Mouse (Mus musculus) frontal cortex, adult 2 months (tissue): Measurements from ENCODE around the gene F11. TPM values are rescaled to one million over a fixed set of nuclear protein-coding genes. Genes with fewer than 3 reads are reported as not detected.

Experiments
- DNase-seq, 2 experiments: peaks; one replicate each; pipeline ENCODE4 v3.0.0; 2022; ENCODE audit warnings: low spot score in 1 of 2; ENCODE audit errors: extremely low spot score in 1 of 2
- polyA plus RNA-seq: library from polyadenylated mRNA; depleted of rRNA; stranded (reverse); fragments of >200 nt; gene quantifications from 2 replicates; pipeline ENCODE4 v1.2.3, GENCODE M21; 2012; rRNA removed

The F11 gene
- polyA plus RNA-seq, 1 experiment = not detected

- no peak for DNase-seq
Observed at GRCm38 (mm10) chr8:45253111-45253510, 8.7 kb downstream of the F11 start.

GRCm38 (mm10) chr8:45246307-45246706 is 15.5 kb downstream of the F11 start:
- DNase-seq = no peak

DNA sequence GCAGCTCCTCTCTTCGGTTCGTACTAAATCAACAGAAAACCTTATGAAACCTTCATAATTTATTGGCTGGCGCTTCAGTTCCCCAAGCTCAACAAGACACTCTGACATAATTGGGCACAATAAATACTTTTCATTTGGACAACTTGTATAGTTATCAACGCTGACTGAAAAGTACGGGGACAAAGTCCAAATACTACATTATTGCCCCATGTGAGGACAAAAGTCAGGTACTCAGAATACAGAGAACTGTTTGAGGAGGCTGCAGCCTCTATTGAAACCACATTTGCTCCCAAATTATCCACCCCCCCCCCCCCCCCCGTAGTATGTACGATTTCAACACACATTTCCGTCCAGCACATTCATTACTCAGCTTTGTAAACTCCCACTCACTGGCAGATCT is 22.5 kb downstream of the F11 start:
- DNase-seq = no peak

GRCm38 (mm10) chr8:45238282-45238681 is 23.5 kb downstream of the F11 start:
- DNase-seq = peak in 1 of 2 experiments; percentile 83

DNA sequence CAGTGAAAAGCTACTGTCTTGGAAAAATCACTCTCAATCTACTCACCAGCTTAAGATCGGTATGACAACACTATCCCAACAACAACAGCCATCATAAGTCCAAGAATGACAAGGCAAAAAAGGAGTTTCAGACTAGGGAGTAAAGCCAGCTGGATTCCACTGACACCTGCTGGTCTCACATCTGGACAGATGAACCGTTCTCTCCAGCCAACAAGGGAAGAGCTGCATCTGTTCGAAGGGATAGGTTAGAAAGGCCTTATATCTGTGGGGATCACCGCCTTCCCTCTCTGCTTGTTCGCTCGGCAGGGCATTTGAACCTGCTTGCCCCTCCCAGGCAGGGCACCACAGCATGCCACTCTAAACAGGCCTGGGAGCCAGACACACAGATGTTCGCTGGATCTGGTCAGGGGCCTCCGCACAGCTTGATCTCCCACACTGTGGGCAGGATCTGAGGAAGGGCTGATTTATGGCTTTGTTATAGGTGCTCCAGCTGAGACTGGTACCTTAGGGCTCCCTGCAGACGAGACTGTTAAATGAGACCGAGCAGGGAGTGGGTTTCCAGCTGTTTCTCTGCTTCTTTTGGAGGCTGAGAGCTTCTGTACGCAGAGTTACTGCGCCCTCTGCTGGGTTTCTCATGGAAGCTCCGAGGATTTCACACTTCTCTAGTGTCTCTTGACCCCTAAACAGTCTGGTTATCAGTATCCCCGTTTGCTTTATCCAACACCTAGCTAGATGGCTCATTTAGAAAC is 25.5 kb downstream of the F11 start:
- peak in 1 of 2 experiments; percentile 75 for DNase-seq

DNA sequence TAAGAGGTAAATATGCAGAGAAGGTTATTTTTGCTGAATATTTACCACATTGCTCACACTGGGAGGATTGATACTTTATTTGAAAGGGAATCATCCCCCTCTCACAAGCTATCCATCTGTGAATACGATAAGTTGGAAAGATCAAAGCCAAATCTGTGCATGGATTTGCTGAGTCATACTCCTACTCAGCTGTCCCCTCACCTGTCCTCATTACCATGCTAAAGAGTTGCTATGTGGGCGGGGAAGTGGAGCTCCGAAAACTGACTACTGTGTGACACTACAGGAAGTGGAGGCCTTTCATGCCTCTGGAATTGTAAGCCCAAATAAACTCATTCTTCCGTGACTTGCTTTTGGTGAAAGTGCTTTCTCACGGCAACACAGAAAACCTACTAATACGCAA is 26.6 kb downstream of the F11 start:
- peak in 1 of 2 experiments; percentile 23 for DNase-seq

GRCm38 (mm10) chr8:45233256-45233655 is 28.6 kb downstream of the F11 start:
- DNase-seq = no peak

GRCm38 (mm10) chr8:45202476-45202875 is 59.4 kb downstream of the F11 start:
- DNase-seq = no peak

GRCm38 (mm10) chr8:45201605-45202004 is 60.2 kb downstream of the F11 start:
- peak; percentile 44 to 78 for DNase-seq

DNA sequence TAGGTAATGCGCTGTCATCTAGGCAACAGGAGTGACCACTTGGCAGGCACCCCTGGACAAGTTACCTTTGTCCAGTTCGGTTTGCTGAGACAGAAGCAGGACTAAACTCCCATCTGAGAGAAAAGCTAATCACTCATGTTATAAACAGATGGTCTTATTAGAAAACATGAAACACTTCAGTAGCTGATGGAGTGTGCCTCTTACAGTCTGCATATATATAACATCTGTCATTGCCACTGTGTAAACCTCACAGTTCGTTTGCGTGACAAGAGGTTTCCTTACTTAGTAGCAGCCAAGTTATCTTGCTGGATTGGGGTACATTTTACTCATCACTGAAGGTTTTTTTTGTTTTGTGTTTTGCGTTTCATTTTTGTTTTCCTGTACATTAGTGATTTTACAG is 64.5 kb downstream of the F11 start:
- DNase-seq = no peak

GRCm38 (mm10) chr8:45195954-45196526 is 65.8 kb downstream of the F11 start:
- DNase-seq = no peak

Other genes starting within 250 kb of the F11 start
- gene Mtnr1a, start 192.9 kb downstream of the F11 start, polyA plus RNA-seq = not detected in 2 replicates
- 0.04 and 0.08 TPM in 2 replicates for gene Klkb1, start 32.8 kb upstream of the F11 start, polyA plus RNA-seq
- not detected in 2 replicates for gene Gm45753, start 46.4 kb upstream of the F11 start, polyA plus RNA-seq
- 6.4 and 7.3 TPM in 2 replicates for gene Cyp4v3, start 71.2 kb upstream of the F11 start, polyA plus RNA-seq
- 15.1 and 17.1 TPM in 2 replicates for gene Fam149a, start 120.3 kb upstream of the F11 start, polyA plus RNA-seq
- gene Tlr3, start 149.0 kb upstream of the F11 start, polyA plus RNA-seq = 8.5 and 12.3 TPM in 2 replicates
- gene Sorbs2, start 245.8 kb upstream of the F11 start, polyA plus RNA-seq = 122 and 124 TPM in 2 replicates